Mouse (Mus musculus): Measurements from ENCODE around the gene Gm5767. TPM values are rescaled to one million over a fixed set of nuclear protein-coding genes. Genes with fewer than 3 reads are reported as not detected.

The Gm5767 gene
- polyA plus RNA-seq, 1 experiment from 2014 or later, result not detected

DNA sequence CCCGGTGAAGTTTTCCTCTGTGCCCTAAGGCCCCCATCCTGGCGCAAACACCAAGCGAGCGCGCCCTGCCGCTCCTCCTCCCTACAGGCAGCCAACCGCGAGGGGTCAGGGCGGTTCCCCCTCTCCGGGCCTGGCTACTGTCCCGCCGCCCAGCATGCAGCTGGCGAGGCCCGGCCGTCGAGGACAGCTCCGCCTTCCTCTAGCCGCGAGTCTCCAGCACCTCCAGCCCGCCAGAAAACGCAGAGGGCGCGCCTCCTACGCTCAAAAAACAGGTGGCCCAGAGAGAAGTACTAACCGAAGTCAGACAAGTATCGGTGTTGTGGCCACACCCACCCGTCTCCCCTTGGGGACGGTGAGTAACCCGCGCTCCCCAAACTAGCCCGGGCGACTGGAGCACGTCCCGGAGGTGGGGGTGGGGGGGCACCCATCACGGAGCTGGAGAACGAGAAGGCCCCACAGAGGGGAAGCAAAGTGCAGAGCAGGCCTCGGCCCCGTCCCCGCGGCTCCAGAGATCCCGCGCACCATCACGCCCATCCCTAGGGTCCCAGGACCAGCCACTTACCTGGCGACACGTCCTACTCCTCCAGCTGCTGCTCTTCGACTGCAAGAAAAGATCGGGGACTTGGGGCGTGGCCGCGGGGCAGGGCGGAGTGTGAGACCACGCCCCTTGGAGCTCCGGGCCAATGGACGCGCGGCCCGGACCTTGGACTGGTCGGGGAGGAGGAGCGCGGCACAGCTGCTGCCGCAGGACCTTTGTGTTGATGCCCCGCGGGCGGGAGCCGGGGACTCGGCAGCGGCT lies 8.8 kb upstream of the Gm5767 start, which contains the start of gene Carhsp1:
TSS of gene Carhsp1 (minus strand) at position 605 of the 799 bp plus-strand sequence.
- H3K4me2 ChIP-seq (replicated peaks), result peak within 1 kb of the TSS; percentile 69
- H3K27me3 ChIP-seq, result 0 out of 2 replicates have a peak, but pooled peaks cover 8% of the 10 kb centered on the region
- H3K36me3 ChIP-seq, result no peaks in the 10 kb centered on the region
- peak; percentile 92 for ATAC-seq (replicated peaks)
- H3K9ac ChIP-seq (replicated peaks), result peak within 1 kb of the TSS; percentile 53
- H3K27ac ChIP-seq (replicated peaks), result peak within 1 kb of the TSS; percentile 72
- under 1% methylated on average over 67 of the region's 67 CpGs for WGBS
- peaks cover 42% of the 10 kb centered on the region for H3K4me1 ChIP-seq
- H3K4me3 ChIP-seq, result peak within 1 kb of the TSS; percentile 75
- H3K9me3 ChIP-seq, result no peaks in the 10 kb centered on the region

DNA sequence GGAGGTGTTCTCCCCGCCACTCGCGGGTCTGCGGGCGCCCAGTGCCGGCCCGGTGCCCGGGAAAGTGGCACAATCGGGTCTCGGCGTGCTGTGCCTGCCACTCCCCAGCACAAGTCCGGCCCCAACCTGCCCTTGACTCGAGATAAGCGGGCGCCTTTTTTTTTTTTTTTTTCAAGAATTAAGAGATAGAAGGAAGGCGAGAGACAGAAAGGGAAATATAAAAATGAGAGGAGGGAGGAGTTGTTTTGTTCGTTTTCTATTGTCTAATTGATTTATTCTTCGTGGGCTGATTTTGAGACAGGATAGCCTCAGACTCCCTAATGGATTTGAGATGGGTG lies 8.3 kb upstream of the Gm5767 start:
- WGBS, result under 1% methylated on average over 18 of the region's 18 CpGs
- H3K27ac ChIP-seq (replicated peaks), result peak overlapping the region; percentile 72

DNA sequence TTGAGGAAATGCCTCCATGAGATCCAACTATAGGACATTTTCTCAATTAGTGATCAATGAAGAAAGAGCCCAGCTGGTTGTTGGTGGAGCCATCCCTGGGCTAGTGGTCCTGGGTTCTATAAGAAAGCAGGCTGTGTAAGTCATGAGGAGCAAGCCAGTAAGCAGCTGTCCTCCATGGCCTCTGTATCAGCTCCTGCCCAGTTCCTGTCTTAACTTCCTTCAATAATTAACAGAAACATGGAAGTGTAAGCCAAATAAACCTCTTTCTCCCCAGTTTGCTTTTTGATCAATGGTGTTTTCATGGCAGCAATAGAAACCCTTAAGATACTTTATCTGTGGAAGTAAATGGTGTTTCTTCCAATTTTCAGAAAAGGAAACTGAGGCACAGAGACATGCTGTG lies 7.8 kb upstream of the Gm5767 start:
- H3K27me3 ChIP-seq, result 0 out of 2 replicates have a peak, but pooled peaks cover 8% of the 10 kb centered on the region
- peak overlapping the region; percentile 69 for H3K4me2 ChIP-seq (replicated peaks)
- H3K9ac ChIP-seq (replicated peaks), result no peak overlapping the region
- no peaks in the 10 kb centered on the region for H3K9me3 ChIP-seq
- ATAC-seq (replicated peaks), result no peak
- H3K4me3 ChIP-seq, result peak overlapping the region; percentile 75; the same call in 1 of the 2 replicates
- H3K4me1 ChIP-seq, result peaks cover 32% of the 10 kb centered on the region
- H3K27ac ChIP-seq (replicated peaks), result no peak overlapping the region
- no peaks in the 10 kb centered on the region for H3K36me3 ChIP-seq

More for the DNA sequence above, 8.3 kb upstream of the Gm5767 start:
- ATAC-seq (replicated peaks), result no peak
- H3K4me1 ChIP-seq, result peaks cover 36% of the 10 kb centered on the region
- H3K9ac ChIP-seq (replicated peaks), result peak overlapping the region; percentile 53
- H3K4me3 ChIP-seq, result peak overlapping the region; percentile 75
- H3K27me3 ChIP-seq, result 0 out of 2 replicates have a peak, but pooled peaks cover 8% of the 10 kb centered on the region
- no peaks in the 10 kb centered on the region for H3K36me3 ChIP-seq
- no peaks in the 10 kb centered on the region for H3K9me3 ChIP-seq
- H3K4me2 ChIP-seq (replicated peaks), result peak overlapping the region; percentile 69

- Histone ChIP-seq H3K27me3 (0 out of 2 replicates have a peak, but pooled peaks cover 8% of the 10 kb centered on the region), H3K27ac (replicated peaks) (no peak overlapping the region), H3K9ac (replicated peaks) (no peak overlapping the region), H3K9me3 (no peaks in the 10 kb centered on the region), H3K4me3 (no peak overlapping the region), H3K36me3 (no peaks in the 10 kb centered on the region), H3K4me2 (replicated peaks) (no peak overlapping the region), H3K4me1 (peaks cover 26% of the 10 kb centered on the region)
- WGBS, result 63% methylated on average over 6 of the region's 6 CpGs
- no peak for ATAC-seq (replicated peaks)
Measured at GRCm38 (mm10) chr16:8673343-8673742, 7.2 kb upstream of the Gm5767 start.

DNA sequence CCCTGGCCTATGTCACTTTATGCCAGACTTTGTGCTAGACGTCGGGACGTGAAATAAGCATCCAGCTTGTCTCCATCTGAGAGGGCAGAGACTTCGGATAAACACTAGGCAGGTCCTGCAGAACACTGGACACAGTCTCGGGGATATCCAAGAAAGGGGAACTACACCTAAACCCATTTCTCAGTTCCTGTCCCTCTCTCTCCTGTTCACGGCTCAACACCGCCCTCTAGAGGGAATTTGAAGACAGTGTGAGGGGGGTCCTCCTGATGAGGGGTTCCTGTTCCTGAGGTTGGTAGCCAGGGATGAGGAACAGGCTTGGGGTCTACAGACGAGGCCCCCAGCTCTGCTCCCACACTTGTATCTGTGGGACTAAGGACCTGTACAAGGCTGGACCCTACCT lies 6.4 kb upstream of the Gm5767 start:
- Histone ChIP-seq H3K9me3 (no peaks in the 10 kb centered on the region), H3K9ac (replicated peaks) (no peak overlapping the region), H3K27me3 (0 out of 2 replicates have a peak, but pooled peaks cover 8% of the 10 kb centered on the region), H3K4me2 (replicated peaks) (no peak overlapping the region), H3K4me1 (peaks cover 18% of the 10 kb centered on the region), H3K27ac (replicated peaks) (no peak overlapping the region), H3K36me3 (no peaks in the 10 kb centered on the region), H3K4me3 (no peak overlapping the region)
- 5% methylated on average over 8 of the region's 8 CpGs for WGBS
- ATAC-seq (replicated peaks), result no peak

GRCm38 (mm10) chr16:8675559-8675958 lies 5.0 kb upstream of the Gm5767 start:
- H3K27ac ChIP-seq (replicated peaks), result no peak overlapping the region
- 85% methylated on average over 8 of the region's 8 CpGs for WGBS
- no peaks in the 10 kb centered on the region for H3K9me3 ChIP-seq
- H3K27me3 ChIP-seq, result 0 out of 2 replicates have a peak, but pooled peaks cover 8% of the 10 kb centered on the region
- H3K4me3 ChIP-seq, result no peak overlapping the region
- no peak overlapping the region for H3K9ac ChIP-seq (replicated peaks)
- H3K4me1 ChIP-seq, result peaks cover 4% of the 10 kb centered on the region
- no peaks in the 10 kb centered on the region for H3K36me3 ChIP-seq
- no peak for ATAC-seq (replicated peaks)
- no peak overlapping the region for H3K4me2 ChIP-seq (replicated peaks)

- H3K36me3 ChIP-seq, result no peaks in the 10 kb centered on the region
- no peak overlapping the region for H3K9ac ChIP-seq (replicated peaks)
- H3K4me2 ChIP-seq (replicated peaks), result no peak overlapping the region
- H3K4me1 ChIP-seq, result no peaks in the 10 kb centered on the region
- WGBS, result 82% methylated on average over 2 of the region's 2 CpGs
- H3K4me3 ChIP-seq, result no peak overlapping the region
- no peak overlapping the region for H3K27ac ChIP-seq (replicated peaks)
- no peaks in the 10 kb centered on the region for H3K9me3 ChIP-seq
- no peak for ATAC-seq (replicated peaks)
- H3K27me3 ChIP-seq, result 0 out of 2 replicates have a peak, but pooled peaks cover 8% of the 10 kb centered on the region
Measured at GRCm38 (mm10) chr16:8676228-8676627, 4.3 kb upstream of the Gm5767 start.

GRCm38 (mm10) chr16:8676800-8677199 lies 3.8 kb upstream of the Gm5767 start:
- no peaks in the 10 kb centered on the region for H3K36me3 ChIP-seq
- no peaks in the 10 kb centered on the region for H3K9me3 ChIP-seq
- H3K27me3 ChIP-seq, result 0 out of 2 replicates have a peak, but pooled peaks cover 8% of the 10 kb centered on the region
- no peak for ATAC-seq (replicated peaks)
- no peak overlapping the region for H3K4me2 ChIP-seq (replicated peaks)
- no peak overlapping the region for H3K9ac ChIP-seq (replicated peaks)
- WGBS, result 53% methylated on average over 4 of the region's 4 CpGs
- H3K4me3 ChIP-seq, result no peak overlapping the region
- H3K27ac ChIP-seq (replicated peaks), result no peak overlapping the region
- no peaks in the 10 kb centered on the region for H3K4me1 ChIP-seq

DNA sequence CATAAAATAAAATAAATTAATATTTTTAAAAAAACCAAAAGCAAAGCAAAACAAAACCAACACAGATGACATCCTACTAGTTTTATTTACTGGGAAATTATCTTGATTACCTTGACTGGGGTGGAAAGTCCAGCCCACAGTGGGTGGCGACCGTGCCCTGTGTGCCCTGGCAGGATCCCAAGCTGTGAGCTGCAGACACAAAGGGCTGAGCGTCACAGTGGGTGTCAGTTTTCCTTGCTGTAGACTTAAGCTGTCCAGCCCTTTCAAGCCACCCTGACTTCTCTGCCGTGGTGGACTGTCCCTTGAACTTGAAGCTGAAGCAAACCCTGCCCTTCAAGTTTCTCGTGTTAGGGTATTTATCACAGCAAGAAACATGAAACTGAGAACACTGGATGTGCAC lies 2.5 kb upstream of the Gm5767 start:
- Histone ChIP-seq H3K4me3 (no peak overlapping the region), H3K27me3 (0 out of 2 replicates have a peak, but pooled peaks cover 4% of the 10 kb centered on the region), H3K4me2 (replicated peaks) (no peak overlapping the region), H3K27ac (replicated peaks) (no peak overlapping the region), H3K9me3 (no peaks in the 10 kb centered on the region), H3K36me3 (no peaks in the 10 kb centered on the region), H3K9ac (replicated peaks) (no peak overlapping the region), H3K4me1 (no peaks in the 10 kb centered on the region)
- no peak for ATAC-seq (replicated peaks)
- 50% methylated on average over 5 of the region's 5 CpGs for WGBS

- H3K27me3 ChIP-seq, result no peaks in the 10 kb centered on the region
- no peak overlapping the region for H3K4me2 ChIP-seq (replicated peaks)
- no peak overlapping the region for H3K27ac ChIP-seq (replicated peaks)
- no peak overlapping the region for H3K9ac ChIP-seq (replicated peaks)
- no peaks in the 10 kb centered on the region for H3K36me3 ChIP-seq
- no peaks in the 10 kb centered on the region for H3K4me1 ChIP-seq
- ATAC-seq (replicated peaks), result no peak
- H3K4me3 ChIP-seq, result no peak overlapping the region
- H3K9me3 ChIP-seq, result no peaks in the 10 kb centered on the region
- WGBS, result 86% methylated on average over 4 of the region's 4 CpGs
Measured at GRCm38 (mm10) chr16:8678676-8679075, 1.9 kb upstream of the Gm5767 start.

- Histone ChIP-seq H3K9me3 (no peaks in the 10 kb centered on the region), H3K4me3 (no peak overlapping the region), H3K9ac (replicated peaks) (no peak overlapping the region), H3K4me2 (replicated peaks) (no peak overlapping the region), H3K36me3 (no peaks in the 10 kb centered on the region), H3K4me1 (no peaks in the 10 kb centered on the region), H3K27ac (replicated peaks) (no peak overlapping the region), H3K27me3 (no peaks in the 10 kb centered on the region)
- WGBS, result 80% methylated on average over 3 of the region's 3 CpGs
- no peak for ATAC-seq (replicated peaks)
Measured at GRCm38 (mm10) chr16:8679780-8680179, 790 bp upstream of the Gm5767 start.

DNA sequence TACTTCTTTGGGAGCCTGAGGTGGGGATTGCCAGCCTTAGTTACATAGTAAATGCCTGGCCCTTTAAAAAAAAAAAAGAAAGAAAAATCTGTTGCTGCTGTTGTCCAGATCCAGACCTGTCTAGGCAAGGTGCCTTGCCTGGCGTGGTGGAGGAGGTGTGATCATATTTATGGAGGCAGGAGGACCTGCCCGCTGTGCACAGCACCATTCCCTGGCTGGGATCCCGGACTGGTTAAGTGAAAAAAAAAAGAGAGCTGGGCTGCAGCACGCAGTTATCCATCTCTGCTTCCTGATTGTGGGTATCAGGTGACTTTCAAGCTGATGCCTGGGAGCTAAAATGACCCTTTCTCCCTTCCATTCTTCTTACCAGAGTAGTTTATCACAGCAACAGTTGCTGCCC lies 4.5 kb downstream of the Gm5767 start:
- Histone ChIP-seq H3K9me3 (no peaks in the 10 kb centered on the region), H3K9ac (replicated peaks) (no peak overlapping the region), H3K4me3 (no peak overlapping the region), H3K4me1 (peaks cover 1% of the 10 kb centered on the region; the same call in 1 of the 2 replicates), H3K4me2 (replicated peaks) (no peak overlapping the region), H3K36me3 (peaks cover 6% of the 10 kb centered on the region), H3K27ac (replicated peaks) (no peak overlapping the region), H3K27me3 (no peaks in the 10 kb centered on the region)
- ATAC-seq (replicated peaks), result no peak
- WGBS, result 76% methylated on average over 4 of the region's 4 CpGs

All from forebrain, embryonic 15.5 days (tissue).